Mouse (Mus musculus) heart, embryonic 11.5 days (tissue): Measurements from ENCODE around the gene Maip1. TPM values are rescaled to one million over a fixed set of nuclear protein-coding genes. Genes with fewer than 3 reads are reported as not detected.
A peak's percentile ranks its signal among the peaks of the same experiment; 100 is the strongest.

Experiments
- ATAC-seq: fragments of 200-750 bp; cut with Nextera tagmentation; replicated peaks from 2 replicates; pipeline ENCODE4 v1.8.0; 2017; ENCODE audit warnings: moderate library complexity; ENCODE audit not compliant: insufficient number of reproducible peaks, low FRiP score, low TSS enrichment
- H3K27ac ChIP-seq: fragments of 300-500 bp; sonication (generic); 2 replicates; pipeline ENCODE4 v1.5.1; 2014; ENCODE audit warnings: mild to moderate bottlenecking, low read depth, low read length
- H3K27me3 ChIP-seq: fragments of 300-500 bp; sonication (generic); 2 replicates; pipeline ENCODE4 v1.6.1; 2014; ENCODE audit warnings: mild to moderate bottlenecking, low read length, mixed read lengths; ENCODE audit not compliant: control insufficient read depth, insufficient read depth
- H3K36me3 ChIP-seq: fragments of 300-500 bp; sonication (generic); 2 replicates; pipeline ENCODE4 v1.6.1; 2014; ENCODE audit warnings: mild to moderate bottlenecking, low read length, moderate library complexity, mixed read lengths; ENCODE audit not compliant: control insufficient read depth, insufficient read depth
- H3K4me1 ChIP-seq: fragments of 300-500 bp; sonication (generic); 2 replicates; pipeline ENCODE4 v1.6.1; 2014; ENCODE audit warnings: low read length; ENCODE audit not compliant: control insufficient read depth, insufficient read depth
- H3K4me2 ChIP-seq: fragments of 300-500 bp; sonication (generic); 2 replicates; pipeline ENCODE4 v1.6.1; 2014; ENCODE audit warnings: mild to moderate bottlenecking, moderate library complexity
- H3K4me3 ChIP-seq: fragments of 300-500 bp; sonication (generic); 2 replicates; pipeline ENCODE4 v1.5.1; 2014; ENCODE audit warnings: low read depth, low read length
- H3K9ac ChIP-seq: fragments of 300-500 bp; sonication (generic); 2 replicates; pipeline ENCODE4 v1.6.1; 2014; ENCODE audit warnings: mild to moderate bottlenecking, low read depth, low read length, moderate library complexity
- H3K9me3 ChIP-seq: fragments of 300-500 bp; sonication (generic); replicated peaks from 2 replicates; pipeline ENCODE4 v1.6.1; 2016; ENCODE audit warnings: low read length; ENCODE audit not compliant: control insufficient read depth
- WGBS: fragments of 180-500 bp; shearing (Covaris S2); extraction: QIAGEN DNeasy Blood & Tissue Kit; methylation state at CpG from one replicate; pipeline ENCODE4 v1.1.7; 2014; ENCODE audit not compliant: insufficient replicate concordance; 5-methylcytosine and 5-hydroxymethylcytosine counted together
- polyA plus RNA-seq: library from polyadenylated mRNA; unstranded; fragments of >200 nt; fragmentation: Nextera tagmentation; extraction: Ambion mirVana; gene quantifications from 2 replicates; pipeline ENCODE4 v1.2.1, GENCODE M21; 2014

The Maip1 gene
- polyA plus RNA-seq, 1 experiment from 2014 or later = 17.5 TPM

DNA sequence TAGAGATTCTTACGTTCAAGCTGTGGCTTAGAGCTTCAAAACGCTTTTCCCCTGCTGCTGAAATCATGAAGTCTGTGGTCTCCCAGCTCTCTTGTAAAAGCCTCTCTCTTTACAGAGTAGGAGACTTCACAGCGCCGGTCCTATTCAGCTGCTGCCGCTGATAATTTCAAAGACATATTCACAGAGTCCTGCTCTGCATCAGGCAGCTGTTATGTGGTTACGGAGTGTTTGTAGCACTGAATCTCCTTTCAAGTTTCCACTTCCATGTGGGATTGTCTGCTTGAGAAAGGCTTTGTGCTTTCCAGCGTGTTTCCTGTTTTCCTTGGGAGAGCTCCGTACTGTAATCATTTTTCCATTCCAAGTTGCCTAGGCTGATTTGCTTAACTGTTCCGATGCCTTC, 30.8 kb downstream of the Maip1 start:
- Histone ChIP-seq H3K9me3 (no peaks in the 10 kb centered on the region), H3K9ac (peak overlapping the region; percentile 49; the same call in 1 of the 2 replicates), H3K27me3 (no peaks in the 10 kb centered on the region), H3K4me3 (peak overlapping the region; percentile 6; the same call in 1 of the 2 replicates), H3K36me3 (no peaks in the 10 kb centered on the region), H3K27ac (peak overlapping the region; percentile 85), H3K4me1 (peaks cover 7% of the 10 kb centered on the region; the same call in 1 of the 2 replicates), H3K4me2 (peak overlapping the region; percentile 52)
- 30% methylated on average over 9 of the region's 9 CpGs for WGBS
- ATAC-seq = peak; percentile 75

DNA sequence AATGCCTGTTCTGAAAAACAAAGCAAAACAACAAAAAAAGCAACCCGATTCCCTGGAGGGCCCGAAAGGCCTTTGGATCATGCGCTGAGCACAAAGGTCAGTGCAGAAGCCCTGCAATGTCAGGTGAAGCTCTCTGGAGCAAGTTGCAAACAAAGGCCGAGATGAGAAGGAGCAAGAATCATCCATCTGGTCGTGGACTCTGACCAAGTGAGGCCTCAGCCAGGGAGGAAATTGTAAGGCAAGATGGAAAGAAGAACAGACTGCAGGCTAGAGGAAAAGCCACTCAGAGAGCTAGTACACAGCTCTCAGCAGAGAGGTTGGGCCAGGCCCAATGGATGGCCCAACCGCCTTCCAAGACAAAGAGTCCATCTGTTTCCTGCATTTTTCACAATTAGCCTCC, 32.9 kb downstream of the Maip1 start:
- ATAC-seq = no peak
- no peak overlapping the region for H3K27ac ChIP-seq
- H3K9me3 ChIP-seq = no peaks in the 10 kb centered on the region
- WGBS = 78% methylated on average over 6 of the region's 6 CpGs
- H3K4me3 ChIP-seq = no peak overlapping the region
- H3K4me2 ChIP-seq = no peak overlapping the region
- no peaks in the 10 kb centered on the region for H3K36me3 ChIP-seq
- H3K4me1 ChIP-seq = peaks cover 7% of the 10 kb centered on the region; the same call in 1 of the 2 replicates
- H3K9ac ChIP-seq = no peak overlapping the region
- no peaks in the 10 kb centered on the region for H3K27me3 ChIP-seq

DNA sequence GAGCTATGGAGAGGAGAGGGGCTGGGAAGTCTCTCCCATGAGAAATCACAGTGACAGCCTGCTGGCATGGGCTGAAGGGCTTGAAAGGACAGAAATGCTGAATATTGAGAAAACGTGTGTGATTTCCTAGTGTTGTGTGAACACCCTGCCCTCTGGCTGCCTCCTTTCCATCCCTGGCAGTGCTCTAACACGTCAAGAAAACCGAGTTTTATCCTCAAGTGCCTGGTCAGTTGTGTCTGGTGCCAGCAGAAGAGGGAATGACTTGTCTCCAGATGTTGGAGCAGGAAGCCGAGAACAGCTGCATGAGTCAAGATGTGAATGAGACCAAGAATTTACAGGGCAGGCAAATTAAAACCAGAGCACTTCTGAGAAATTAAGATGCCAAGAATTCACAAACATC, 34.6 kb downstream of the Maip1 start:
- Histone ChIP-seq H3K9ac (no peak overlapping the region), H3K36me3 (no peaks in the 10 kb centered on the region), H3K27ac (no peak overlapping the region), H3K4me1 (peaks cover 7% of the 10 kb centered on the region; the same call in 1 of the 2 replicates), H3K4me2 (no peak overlapping the region), H3K4me3 (no peak overlapping the region), H3K27me3 (no peaks in the 10 kb centered on the region), H3K9me3 (no peaks in the 10 kb centered on the region)
- WGBS = 40% methylated on average over 4 of the region's 4 CpGs
- ATAC-seq = no peak

DNA sequence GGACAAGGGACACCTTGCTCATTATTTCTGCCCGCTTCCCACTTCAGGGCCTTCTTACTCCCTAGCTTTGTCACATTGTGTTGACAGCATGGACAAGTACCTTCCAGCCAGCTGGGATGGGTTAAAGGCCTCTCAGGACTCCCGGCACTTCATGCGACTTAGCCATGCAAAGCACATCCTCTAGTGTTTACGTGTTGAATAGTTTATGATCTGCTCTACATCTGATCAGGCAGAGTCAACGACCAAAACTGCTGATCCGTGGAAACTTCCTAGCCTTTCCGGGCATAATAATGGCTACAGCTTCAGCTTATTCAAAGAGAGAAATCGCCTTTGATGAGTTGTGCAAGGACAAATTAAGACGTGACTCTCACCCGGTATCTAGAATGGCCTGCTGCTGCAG, 39.6 kb downstream of the Maip1 start:
- 74% methylated on average over 10 of the region's 10 CpGs for WGBS
- Histone ChIP-seq H3K4me3 (no peak overlapping the region), H3K4me1 (no peaks in the 10 kb centered on the region), H3K27ac (no peak overlapping the region), H3K4me2 (no peak overlapping the region), H3K9ac (no peak overlapping the region), H3K36me3 (no peaks in the 10 kb centered on the region), H3K9me3 (no peaks in the 10 kb centered on the region), H3K27me3 (no peaks in the 10 kb centered on the region)
- no peak for ATAC-seq

DNA sequence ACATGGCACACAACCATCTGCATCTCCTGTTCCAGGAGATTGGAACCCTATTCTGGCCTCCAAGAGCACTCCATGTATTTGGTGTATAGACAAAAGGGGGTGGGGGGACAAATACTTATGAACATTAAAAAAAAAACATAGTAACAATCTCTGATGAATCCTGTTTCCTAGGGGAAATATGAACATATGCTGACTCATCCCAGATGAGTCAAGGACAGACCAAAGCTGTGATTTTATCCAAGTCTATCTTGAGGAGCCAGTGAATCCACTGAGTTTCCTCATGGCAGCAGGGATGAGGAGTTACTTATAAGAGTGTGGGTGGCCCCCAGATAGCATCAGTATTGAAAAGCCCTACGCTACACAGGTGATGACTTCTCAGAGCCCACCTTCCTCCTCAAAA, 44.1 kb downstream of the Maip1 start:
- Histone ChIP-seq H3K27me3 (no peaks in the 10 kb centered on the region), H3K9me3 (no peaks in the 10 kb centered on the region), H3K9ac (no peak overlapping the region), H3K4me1 (no peaks in the 10 kb centered on the region), H3K4me3 (no peak overlapping the region), H3K4me2 (no peak overlapping the region), H3K36me3 (no peaks in the 10 kb centered on the region), H3K27ac (no peak overlapping the region)
- ATAC-seq = no peak
- WGBS = 86% methylated on average over 1 of the region's 1 CpGs

DNA sequence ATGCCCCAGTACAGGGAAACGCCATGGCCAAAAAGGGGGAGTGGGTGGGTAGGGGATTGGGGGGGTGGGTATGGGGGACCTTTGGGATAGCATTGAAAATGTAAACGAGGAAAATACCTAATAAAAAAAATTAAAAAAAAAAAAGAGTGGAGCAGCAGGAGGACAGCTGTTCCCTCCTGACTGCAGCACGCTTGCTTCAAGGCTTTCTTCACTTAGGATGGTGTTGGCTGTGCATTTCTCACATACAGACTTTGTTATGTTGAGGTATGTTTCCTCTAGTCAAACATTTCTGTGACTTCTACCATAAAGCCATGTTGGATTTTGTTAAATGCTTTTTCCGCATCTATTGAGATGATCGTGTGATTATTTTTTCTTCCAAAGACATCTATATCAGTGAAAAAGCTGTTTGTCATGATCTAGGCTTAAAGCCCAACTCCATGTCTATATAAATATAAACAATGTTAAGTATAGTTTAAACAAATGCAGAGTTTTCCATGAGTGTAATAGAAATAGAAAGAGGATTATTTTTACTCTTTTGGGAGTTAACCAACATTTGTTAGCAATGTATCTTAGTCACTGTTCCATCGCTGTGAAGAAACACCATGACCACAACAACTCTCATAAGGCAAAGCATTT, 54.3 kb downstream of the Maip1 start:
- WGBS = 84% methylated on average over 6 of the region's 6 CpGs
- Histone ChIP-seq H3K4me3 (no peak overlapping the region), H3K4me2 (no peak overlapping the region), H3K9ac (no peak overlapping the region), H3K27me3 (no peaks in the 10 kb centered on the region), H3K27ac (no peak overlapping the region), H3K36me3 (no peaks in the 10 kb centered on the region), H3K9me3 (no peaks in the 10 kb centered on the region), H3K4me1 (no peaks in the 10 kb centered on the region)
- no peak for ATAC-seq

Other genes starting within 250 kb of the Maip1 start
- gene 1700066M21Rik, start 28.7 kb upstream of the Maip1 start, polyA plus RNA-seq = 9.5 and 13.1 TPM in 2 replicates
- gene Tyw5, start 773 bp downstream of the Maip1 start, polyA plus RNA-seq = 24.5 and 25.8 TPM in 2 replicates